Mouse (Mus musculus): ENCODE data around the gene Bcl11a. TPM values are rescaled to one million over a fixed set of nuclear protein-coding genes. Genes with fewer than 3 reads are reported as not detected.

The Bcl11a gene
- 1 to 10 TPM; 2.6 to 4.0 (median 2.9) TPM for total RNA-seq (2022)

DNA sequence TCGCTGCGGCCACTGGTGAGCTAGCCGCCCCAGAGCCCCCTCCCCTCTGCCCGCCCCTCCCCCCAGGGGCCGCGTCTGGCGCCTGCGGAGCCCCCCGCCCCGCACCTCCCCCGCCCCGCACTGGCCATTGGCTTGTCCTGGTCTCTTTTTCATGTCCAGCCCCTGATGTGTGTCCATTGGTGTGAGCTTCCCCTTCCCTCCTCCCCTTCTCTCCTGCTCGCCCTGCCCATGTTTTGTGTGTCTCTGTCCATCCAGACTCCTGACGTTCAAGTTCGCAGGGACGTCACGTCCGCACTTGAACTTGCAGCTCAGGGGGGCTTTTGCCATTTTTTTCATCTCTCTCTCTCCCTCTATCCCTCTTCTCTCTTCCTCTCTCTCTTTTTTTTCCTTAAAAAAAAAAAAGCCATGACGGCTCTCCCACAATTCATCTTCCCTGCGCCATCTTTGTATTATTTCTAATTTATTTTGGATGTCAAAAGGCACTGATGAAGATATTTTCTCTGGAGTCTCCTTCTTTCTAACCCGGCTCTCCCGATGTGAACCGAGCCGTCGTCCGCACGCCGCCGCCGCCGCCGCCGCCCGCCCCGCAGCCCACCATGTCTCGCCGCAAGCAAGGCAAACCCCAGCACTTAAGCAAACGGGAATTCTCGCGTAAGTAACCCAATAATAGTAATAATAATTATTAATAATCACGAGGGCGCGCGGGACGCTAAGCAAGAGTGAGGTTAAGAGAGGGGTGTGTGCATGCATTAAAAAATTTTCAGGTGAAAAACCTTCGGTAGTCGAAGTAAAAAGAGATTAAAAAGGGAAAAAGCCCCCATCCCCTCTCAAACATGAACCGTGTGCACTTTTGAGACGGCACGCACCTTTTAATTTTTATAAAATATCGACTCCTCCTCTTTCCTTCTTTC is at the start of gene Bcl11a:
TSS of gene Bcl11a (plus strand) at position 262 of the 911 bp plus-strand sequence.
- DNase-seq (ENCODE audit: low spot score) = no peak

- no peak for DNase-seq (ENCODE audit: low spot score)
These were observed 33.8 kb upstream of the Bcl11a start for GRCm38 (mm10) chr11:24044025-24044424.

- peak; percentile 55 for DNase-seq (ENCODE audit: low spot score)
These were observed 28.4 kb upstream of the Bcl11a start for GRCm38 (mm10) chr11:24049226-24050031.

DNA sequence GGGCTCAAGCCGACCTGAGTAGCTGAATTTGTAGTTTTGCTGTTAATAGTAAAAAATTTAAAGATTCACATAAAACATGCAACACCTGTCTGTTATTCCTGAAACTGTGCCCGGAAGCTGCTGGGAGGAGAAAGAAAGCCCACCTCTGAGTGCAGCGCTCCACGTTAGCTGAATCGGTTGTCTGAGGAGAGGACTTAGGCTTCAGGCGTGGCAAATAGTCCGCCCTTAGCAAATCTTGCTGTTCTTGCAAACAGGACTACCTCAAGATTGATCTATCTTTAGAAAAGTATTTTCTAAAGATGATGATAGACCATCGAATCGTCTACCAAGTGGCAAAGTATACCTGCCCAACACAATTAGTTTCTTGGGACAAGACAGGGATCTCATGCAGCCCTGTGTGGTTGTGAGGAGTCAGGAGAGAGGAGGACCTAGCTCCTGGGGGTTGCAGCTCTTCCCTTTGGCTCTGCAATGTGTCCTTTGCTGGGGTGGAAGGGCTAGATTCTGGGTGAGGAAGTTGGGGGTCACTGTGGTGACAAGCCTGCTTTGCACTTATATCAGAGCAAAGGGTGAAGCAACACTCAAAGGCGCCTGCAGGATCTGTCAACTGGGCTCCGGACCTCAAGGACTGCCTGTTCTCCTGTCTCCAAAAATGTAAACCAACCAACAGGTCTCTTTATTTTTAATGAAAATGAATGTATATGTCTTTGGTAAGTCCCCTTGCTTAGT is 27.7 kb upstream of the Bcl11a start:
- no peak for DNase-seq (ENCODE audit: low spot score)

DNA sequence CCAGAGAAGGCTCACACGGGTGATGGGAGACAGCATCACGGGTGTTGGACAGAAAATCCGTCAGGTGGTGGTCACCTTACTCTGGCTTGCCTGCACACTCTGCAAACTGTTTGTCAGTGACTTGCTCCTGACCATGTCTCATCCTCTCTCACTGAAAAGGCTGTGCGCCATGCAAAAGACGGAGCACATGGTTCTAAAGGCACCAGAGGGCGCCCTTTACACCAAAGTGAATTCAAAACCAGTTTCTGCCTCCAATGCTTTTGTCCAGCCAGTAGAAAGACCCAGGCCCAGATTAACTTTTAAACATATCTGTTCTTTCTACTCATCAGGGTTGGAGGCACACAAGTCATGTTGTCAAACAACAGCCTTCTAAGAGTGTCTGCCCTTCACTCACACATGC is 25.0 kb upstream of the Bcl11a start:
- DNase-seq (ENCODE audit: low spot score) = no peak

DNA sequence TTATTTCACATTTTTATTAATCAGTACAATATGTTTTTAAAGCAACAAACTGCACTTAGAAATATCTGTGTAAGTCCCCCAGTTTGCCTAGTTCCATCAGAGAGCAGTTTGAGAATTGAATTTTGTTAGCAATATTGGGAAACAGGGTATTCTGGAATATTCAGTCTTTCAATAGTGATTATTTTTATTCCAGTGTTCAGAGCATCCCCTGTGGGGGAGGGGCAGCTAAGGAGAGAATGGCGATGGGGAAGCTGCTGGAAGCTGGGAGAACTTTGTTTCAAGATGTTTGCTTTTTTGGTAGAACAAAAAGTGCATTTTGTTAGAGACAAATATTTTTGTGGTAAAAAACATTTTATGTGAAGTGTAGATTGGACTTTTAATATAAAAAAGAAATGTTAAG is 18.7 kb upstream of the Bcl11a start:
- DNase-seq (ENCODE audit: low spot score) = no peak

DNA sequence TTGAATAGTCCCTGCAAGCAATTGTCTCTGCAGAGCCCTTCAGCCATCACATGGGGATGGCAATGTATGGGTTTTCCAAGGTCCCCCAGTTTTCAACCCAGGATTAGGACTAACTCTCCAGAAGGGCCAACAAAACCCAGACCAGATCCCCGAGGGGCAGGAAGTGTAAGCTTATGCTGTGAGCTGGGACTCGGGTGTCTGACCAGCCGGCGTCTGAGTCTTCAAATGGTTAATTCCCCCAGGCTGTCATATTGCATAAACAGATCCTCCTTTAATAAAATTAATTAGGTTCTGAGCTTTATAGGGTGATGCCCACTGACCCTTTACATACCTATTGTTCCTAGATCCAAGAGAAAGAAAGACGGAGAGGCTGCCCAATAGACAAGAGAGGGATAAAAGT is 17.4 kb upstream of the Bcl11a start:
- DNase-seq (ENCODE audit: low spot score) = no peak

- DNase-seq (ENCODE audit: low spot score) = no peak
These were observed 16.0 kb upstream of the Bcl11a start for GRCm38 (mm10) chr11:24061819-24062218.

DNA sequence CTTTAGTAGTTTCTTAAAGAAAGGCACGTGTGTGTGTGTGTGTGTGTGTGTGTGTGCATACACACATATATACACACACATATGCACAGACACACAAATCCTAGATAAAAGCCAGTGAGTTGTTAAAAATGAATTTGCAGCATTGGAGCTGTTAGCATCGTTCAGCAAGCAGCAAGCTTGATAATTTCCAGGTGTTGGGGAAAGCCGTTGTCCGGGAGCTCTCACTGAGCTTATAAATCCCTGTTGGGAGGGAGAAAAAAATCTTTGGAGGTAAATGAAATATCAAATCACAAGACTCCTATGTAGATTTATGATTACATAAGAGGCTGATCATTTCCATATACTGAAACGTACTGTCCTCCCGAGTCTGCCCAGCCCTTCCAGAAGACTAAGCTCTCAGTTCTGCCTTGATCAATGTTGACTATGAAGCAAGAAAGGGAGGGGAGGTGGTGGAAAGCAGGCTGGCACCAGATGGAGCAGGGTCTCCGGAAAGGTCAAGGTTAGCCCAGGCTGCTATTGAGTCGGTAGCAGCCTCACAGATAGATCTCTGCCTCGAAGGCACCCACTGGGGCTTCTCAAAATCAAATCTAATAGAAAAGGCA is 15.3 kb upstream of the Bcl11a start:
- DNase-seq (ENCODE audit: low spot score) = no peak

- DNase-seq (ENCODE audit: low spot score) = no peak
These were observed 13.6 kb upstream of the Bcl11a start for GRCm38 (mm10) chr11:24064221-24064620.

DNA sequence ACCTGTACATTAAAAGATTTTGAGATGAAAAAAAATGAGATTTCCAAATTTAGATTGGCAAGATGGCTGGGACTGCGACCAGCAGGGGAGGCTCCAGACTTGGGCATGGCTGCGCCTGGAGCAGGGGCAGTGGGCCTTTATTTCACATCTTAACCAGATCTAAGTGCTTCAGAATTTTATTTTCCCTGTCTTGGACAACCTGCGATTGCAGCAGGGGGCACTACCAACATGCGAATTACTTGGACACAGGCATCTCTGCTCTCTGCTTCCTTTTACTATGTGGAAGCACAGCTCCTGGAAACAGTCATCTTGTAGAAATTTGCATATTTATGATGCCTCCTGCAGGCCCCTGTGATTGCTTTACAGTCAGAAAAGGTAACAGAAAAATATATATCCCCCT is 12.5 kb upstream of the Bcl11a start:
- DNase-seq (ENCODE audit: low spot score) = no peak

- no peak for DNase-seq (ENCODE audit: low spot score)
These were observed 3.8 kb upstream of the Bcl11a start for GRCm38 (mm10) chr11:24074021-24074591.

DNA sequence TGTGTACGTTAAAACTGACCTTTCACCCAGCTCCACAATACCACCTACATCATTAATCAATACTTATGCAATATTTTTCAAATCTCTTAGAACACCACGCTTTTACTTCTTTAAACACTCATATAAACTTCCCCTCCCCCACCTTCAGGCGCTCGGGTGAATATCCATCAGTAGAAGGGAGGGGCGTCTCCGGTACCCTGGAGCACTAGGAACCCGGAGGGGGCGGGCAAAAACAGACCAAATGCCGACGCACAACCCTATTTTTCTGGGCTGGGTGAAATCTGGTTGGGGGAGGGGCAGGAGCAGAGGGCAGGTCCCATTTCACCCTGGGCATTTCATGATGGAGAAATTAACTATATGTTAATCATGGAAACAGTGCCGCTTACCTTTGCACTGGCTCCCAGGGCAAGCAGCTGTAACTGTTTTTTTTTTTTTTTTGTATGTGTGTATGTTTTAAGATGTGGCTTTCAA is 3.2 kb upstream of the Bcl11a start, which contains the start of gene A830031A19Rik:
TSS of gene A830031A19Rik (minus strand) at position 421 of the 471 bp plus-strand sequence.
- no peak for DNase-seq (ENCODE audit: low spot score)

GRCm38 (mm10) chr11:24075486-24076126 is 2.2 kb upstream of the Bcl11a start:
- DNase-seq (ENCODE audit: low spot score) = no peak

DNA sequence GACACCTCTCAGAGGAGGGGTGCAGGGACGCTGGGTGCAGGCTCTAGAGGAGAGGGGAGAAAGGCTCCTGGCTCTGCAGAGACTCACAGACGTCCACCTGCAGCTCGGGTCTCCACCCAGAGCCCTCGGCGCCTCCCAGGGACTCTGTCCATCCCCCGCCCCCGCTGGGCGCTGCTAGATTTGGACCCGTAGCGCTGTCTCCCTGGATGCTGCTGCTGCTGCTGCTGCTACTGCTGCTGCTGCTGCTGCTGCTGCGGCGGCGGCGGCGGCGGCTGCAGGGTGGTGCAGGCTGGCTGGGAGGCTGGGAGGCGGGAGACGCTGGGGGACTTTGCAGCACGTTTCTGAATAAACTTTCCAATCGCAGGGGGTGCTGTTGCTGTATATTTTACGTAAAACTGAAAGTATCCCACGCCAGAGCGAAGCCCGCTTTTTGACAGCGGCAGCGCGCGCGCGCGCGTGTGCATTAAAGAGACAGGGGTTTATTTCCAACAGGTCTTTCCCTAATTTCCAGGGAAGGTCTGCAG is 1.7 kb upstream of the Bcl11a start:
- no peak for DNase-seq (ENCODE audit: low spot score)

- DNase-seq (ENCODE audit: low spot score) = no peak
These were observed 780 bp upstream of the Bcl11a start for GRCm38 (mm10) chr11:24076821-24077730.

- DNase-seq (ENCODE audit: low spot score) = no peak
These were observed 955 bp downstream of the Bcl11a start for GRCm38 (mm10) chr11:24078706-24079316.
